Mouse (Mus musculus) CH12.LX (cell line): Measurements from ENCODE around the gene Osbpl6.

Experiments used
- CTCF ChIP-seq, 2 experiments: IDR thresholded peaks in 1 of 2; conservative IDR thresholded peaks in 1 of 2; 2 replicates each; pipeline ENCODE4 v1.5.1; 2011 to 2012; ENCODE audit warnings: low read depth in 2 of 2, low read length in 2 of 2, improper control_type of control experiment in 1 of 2, inconsistent platforms in 1 of 2, mild to moderate bottlenecking in 1 of 2, moderate library complexity in 1 of 2
- E2F4 ChIP-seq: IDR thresholded peaks from 2 replicates; pipeline ENCODE4 v1.6.1; 2011; ENCODE audit warnings: low read depth, low read length, improper control_type of control experiment; ENCODE audit not compliant: insufficient replicate concordance
- ELF1 ChIP-seq: IDR thresholded peaks from 2 replicates; pipeline ENCODE4 v1.6.1; 2014; ENCODE audit warnings: low read depth, mild to moderate bottlenecking, inconsistent platforms, low read length, improper control_type of control experiment
- NELFE ChIP-seq: IDR thresholded peaks from 2 replicates; pipeline ENCODE4 v1.6.1; 2011; ENCODE audit warnings: low read depth, low read length, improper control_type of control experiment
- NRF1 ChIP-seq: IDR thresholded peaks from 2 replicates; pipeline ENCODE4 v1.6.1; 2014; ENCODE audit warnings: low read depth, mild to moderate bottlenecking, inconsistent platforms, low read length, improper control_type of control experiment, moderate library complexity
- POLR2A ChIP-seq: IDR thresholded peaks from 2 replicates; pipeline ENCODE4 v1.6.1; 2011; ENCODE audit warnings: low read depth, mild to moderate bottlenecking, improper control_type of control experiment, low read length
- TCF12 ChIP-seq: IDR thresholded peaks from 2 replicates; pipeline ENCODE4 v1.6.1; 2014; ENCODE audit warnings: low read depth, mild to moderate bottlenecking, inconsistent platforms, low read length, improper control_type of control experiment
- UBTF ChIP-seq: IDR thresholded peaks from 2 replicates; pipeline ENCODE4 v1.6.1; 2012; ENCODE audit warnings: low read depth, mild to moderate bottlenecking, inconsistent platforms, low read length, improper control_type of control experiment, moderate library complexity

GRCm38 (mm10) chr2:76386531-76386930, 19.8 kb upstream of the Osbpl6 start:
- TF ChIP-seq NRF1 (no peak), NELFE (no peak), TCF12 (no peak), UBTF (no peak), POLR2A (no peak), ELF1 (no peak), CTCF (conservative IDR thresholded peaks at IDR 0.05 in 1 of 2, IDR thresholded peaks at IDR 0.05 in 1 of 2; ENCODE audit: low read depth in 2 of 2, low read length in 2 of 2) (no peak), E2F4 (no peak)
